Mouse (Mus musculus): ENCODE results near the gene Capns1.

DNA sequence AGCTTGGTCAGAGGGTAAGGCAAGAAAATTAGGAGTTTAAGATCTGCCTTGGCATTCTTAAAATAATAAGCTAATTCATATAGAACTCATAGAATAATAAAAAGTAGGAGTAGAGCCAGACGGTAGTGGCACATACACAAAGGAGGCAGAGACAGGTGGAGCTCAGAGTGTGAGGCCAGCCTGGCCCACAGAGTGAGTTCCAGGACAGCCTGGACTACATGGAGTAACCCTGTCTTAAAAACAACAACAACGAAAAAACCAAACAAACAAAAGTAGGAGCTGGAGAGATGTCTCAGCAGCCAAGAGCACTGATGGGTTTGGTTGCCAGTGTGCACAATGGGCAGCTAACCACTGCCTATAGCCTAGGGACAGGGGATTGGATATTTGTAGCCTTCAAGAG lies 18.7 kb upstream of the Capns1 start:
- TF ChIP-seq CTCF (IDR thresholded peaks at IDR 0.05; ENCODE audit: low read depth) (no peak), EP300 (IDR thresholded peaks at IDR 0.05; ENCODE audit: low read depth) (no peak)

Measured in heart, postnatal 0 days (tissue).